Mouse (Mus musculus) ovary, adult 18-20 months (tissue): ENCODE results near the gene 1110065P20Rik.

Experiments used
- DNase-seq: peaks from one replicate; pipeline ENCODE4 v3.0.0; 2022; ENCODE audit warnings: low spot score, mixed read lengths

1110065P20Rik gene

GRCm38 (mm10) chr4:124850933-124851658 lies at the start of gene 1110065P20Rik:
Gene 1110065P20Rik, minus strand, starts transcription at chr4:124851196.
- peak; percentile 77 for DNase-seq

GRCm38 (mm10) chr4:124899906-124900305 lies 48.9 kb upstream of the 1110065P20Rik start:
- no peak for DNase-seq

GRCm38 (mm10) chr4:124898428-124898827 lies 47.4 kb upstream of the 1110065P20Rik start:
- no peak for DNase-seq

- no peak for DNase-seq
Measured at GRCm38 (mm10) chr4:124894508-124895428, 43.8 kb upstream of the 1110065P20Rik start.

- no peak for DNase-seq
Measured at GRCm38 (mm10) chr4:124893769-124894168, 42.8 kb upstream of the 1110065P20Rik start.

GRCm38 (mm10) chr4:124890831-124891230 lies 39.8 kb upstream of the 1110065P20Rik start:
- no peak for DNase-seq

- DNase-seq: no peak
Measured at GRCm38 (mm10) chr4:124889935-124890334, 38.9 kb upstream of the 1110065P20Rik start.

GRCm38 (mm10) chr4:124888702-124889101 lies 37.7 kb upstream of the 1110065P20Rik start:
- no peak for DNase-seq

- DNase-seq: no peak
Measured at GRCm38 (mm10) chr4:124882151-124882729, 31.2 kb upstream of the 1110065P20Rik start.

GRCm38 (mm10) chr4:124881341-124881908 lies 30.4 kb upstream of the 1110065P20Rik start:
- DNase-seq: no peak

GRCm38 (mm10) chr4:124880599-124880998 lies 29.6 kb upstream of the 1110065P20Rik start, which contains the start of gene Epha10:
Gene Epha10, plus strand, starts transcription at chr4:124880899.
- DNase-seq: no peak

GRCm38 (mm10) chr4:124872719-124873118 lies 21.7 kb upstream of the 1110065P20Rik start:
- DNase-seq: no peak

GRCm38 (mm10) chr4:124861283-124862188 lies 10.5 kb upstream of the 1110065P20Rik start, which contains the start of gene Maneal:
Gene Maneal, minus strand, starts transcription at chr4:124862171.
- no peak for DNase-seq

- peak; percentile 50 for DNase-seq
Measured at GRCm38 (mm10) chr4:124860446-124860845, 9.4 kb upstream of the 1110065P20Rik start.

- peak; percentile 71 for DNase-seq
Measured at GRCm38 (mm10) chr4:124858370-124858769, 7.4 kb upstream of the 1110065P20Rik start.

- DNase-seq: no peak
Measured at GRCm38 (mm10) chr4:124856294-124856693, 5.3 kb upstream of the 1110065P20Rik start.

- peak; percentile 89 for DNase-seq
Measured at GRCm38 (mm10) chr4:124850261-124850913, 609 bp downstream of the 1110065P20Rik start, which contains the start of gene Yrdc. Gene Yrdc, plus strand, starts transcription at chr4:124850679.

- DNase-seq: peak; percentile 70
Measured at GRCm38 (mm10) chr4:124849631-124850260, 1.2 kb downstream of the 1110065P20Rik start.

GRCm38 (mm10) chr4:124847573-124847972 lies 3.4 kb downstream of the 1110065P20Rik start:
- DNase-seq: peak; percentile 51

- no peak for DNase-seq
Measured at GRCm38 (mm10) chr4:124843493-124843892, 7.5 kb downstream of the 1110065P20Rik start.
